Comparison of ENCODE assay signal across 16 mouse cellular contexts in the genomic region with DNA sequence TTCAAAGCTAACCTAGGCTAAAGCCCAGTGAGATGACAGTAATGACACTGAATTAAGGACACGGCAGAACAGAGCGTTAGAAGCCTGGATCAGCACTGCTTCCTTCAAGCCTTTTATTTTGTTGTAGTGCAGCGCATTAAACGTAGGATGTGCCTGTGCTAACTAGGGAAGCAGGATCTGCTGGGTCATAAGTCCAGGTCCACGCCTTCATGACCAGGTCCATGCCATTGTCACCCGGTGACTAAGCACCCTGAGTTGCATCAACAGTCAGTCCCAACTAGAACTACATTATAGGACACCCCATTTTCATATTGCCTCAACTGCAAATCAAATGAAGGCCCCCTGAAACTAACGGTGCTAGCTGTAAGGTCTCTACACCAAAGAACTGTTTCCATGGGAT. TPM values are rescaled to one million over a fixed set of nuclear protein-coding genes. Genes with fewer than 3 reads are reported as not detected.
"Had no signal": no experiment of that assay in that cellular context is flagged by ENCODE, and none has a peak within 500 bp of the region (broad histone marks: within the 10 kb centered on the region; RNA-seq: fewer than 3 reads in every experiment).

No protein-coding gene starts in this region.

- H3K27ac ChIP-seq: liver, embryonic 14.5 days; midbrain, embryonic 13.5 days; midbrain, embryonic 15.5 days; neural tube, embryonic 12.5 days had no signal

- DNase-seq: lung, adult 18-20 months; lung, embryonic 14.5 days; lung, postnatal 14 days; lung, postnatal 4 days; right cerebral cortex, postnatal 14 days; spleen, adult 18-20 months; thymus, adult 2 months; thymus, postnatal 25 days; thymus, postnatal 4 days had no signal

- H3K9ac ChIP-seq: liver, embryonic 14.5 days; lung, embryonic 14.5 days; midbrain, embryonic 13.5 days; midbrain, embryonic 15.5 days; neural tube, embryonic 12.5 days had no signal

- H3K27me3 ChIP-seq: megakaryocyte, embryonic 14.5 days; midbrain, embryonic 13.5 days; midbrain, embryonic 15.5 days; neural tube, embryonic 12.5 days had no signal

- H3K36me3 ChIP-seq: midbrain, embryonic 15.5 days; neural tube, embryonic 12.5 days had no signal

- H3K9me3 ChIP-seq: midbrain, embryonic 13.5 days; midbrain, embryonic 15.5 days; neural tube, embryonic 12.5 days had no signal

- H3K4me2 ChIP-seq: lung, embryonic 14.5 days; midbrain, embryonic 11.5 days; midbrain, embryonic 13.5 days; midbrain, embryonic 15.5 days; neural tube, embryonic 12.5 days had no signal

- H3K4me1 ChIP-seq: midbrain, embryonic 15.5 days; neural tube, embryonic 12.5 days had no signal

- H3K4me3 ChIP-seq: megakaryocyte, embryonic 14.5 days; midbrain, embryonic 13.5 days; midbrain, embryonic 15.5 days; neural tube, embryonic 12.5 days had no signal

- ATAC-seq: midbrain, embryonic 13.5 days; midbrain, embryonic 15.5 days had no signal

RNA-seq across cellular contexts. Expression of a gene that starts 57.9 kb away (rescaled TPM):
- total RNA-seq: monocyte, adult 5-6 weeks had no signal
